Mouse (Mus musculus) megakaryocyte, adult 5-6 weeks (primary cell): Measurements from ENCODE around the gene Galnt18. TPM values are rescaled to one million over a fixed set of nuclear protein-coding genes. Genes with fewer than 3 reads are reported as not detected.
A peak's percentile ranks its signal among the peaks of the same experiment; 100 is the strongest.

Experiments
- ATAC-seq: 2 replicates; pipeline ENCODE4 v1.8.0; 2016; ENCODE audit warnings: mild to moderate bottlenecking, inconsistent platforms; ENCODE audit not compliant: poor library complexity, severe bottlenecking
- total RNA-seq, 2 experiments: library from RNA; stranded (forward) in 1 of 2; stranded (reverse) in 1 of 2; fragments of 153-499, 151-499 nt in 1 of 2; fragments of 221-1000, 200-1000 nt in 1 of 2; gene quantifications; 2 replicates each; pipeline versions ENCODE4 v1.2.3 to v1.2.4; 2015 to 2017

Gene Galnt18
- total RNA-seq (2015) (not detected in 2 replicates), total RNA-seq (2017) (not detected in 2 replicates)

DNA sequence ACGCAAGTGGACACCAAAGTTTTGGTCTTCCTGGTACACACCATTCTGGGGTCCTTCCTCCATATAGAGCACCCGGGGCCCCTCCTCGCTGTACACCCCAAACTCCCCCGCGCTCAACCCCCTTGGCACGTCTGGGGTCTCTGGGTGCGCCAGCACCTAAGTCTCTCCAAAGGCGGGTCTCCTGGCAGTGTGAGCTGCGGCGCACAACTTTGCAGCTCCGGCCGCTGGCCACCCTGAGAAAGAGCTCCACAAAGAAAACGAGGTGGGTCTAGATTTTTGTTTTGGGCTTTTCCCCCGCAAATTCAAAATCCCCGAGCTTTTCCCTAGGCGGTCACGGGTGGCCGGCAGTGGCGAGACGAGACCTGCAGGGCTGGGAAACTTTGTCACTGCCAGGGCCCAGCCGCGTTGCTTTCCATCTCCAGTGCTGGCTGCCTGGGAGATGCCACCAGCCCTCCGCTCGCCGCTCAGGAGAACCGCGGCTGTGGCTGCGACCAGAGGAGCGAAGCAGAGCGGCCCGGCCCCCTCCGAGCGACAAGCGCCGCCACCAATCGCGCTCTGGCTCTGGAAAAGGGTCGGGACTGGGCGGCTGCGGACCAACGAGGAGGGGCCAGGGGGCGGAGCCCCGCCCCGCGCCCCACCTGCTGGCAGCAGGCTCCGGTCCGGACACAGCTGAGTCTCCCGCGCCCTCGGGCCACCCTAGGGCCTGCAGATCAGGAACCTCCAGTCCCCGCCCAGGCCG lies at the start of gene Galnt18:
Gene Galnt18 (minus strand): TSS at position 474 of the 739 bp plus-strand sequence.
- ATAC-seq, result 0 out of 2 replicates have a peak, but pooled peaks have one; percentile 15

DNA sequence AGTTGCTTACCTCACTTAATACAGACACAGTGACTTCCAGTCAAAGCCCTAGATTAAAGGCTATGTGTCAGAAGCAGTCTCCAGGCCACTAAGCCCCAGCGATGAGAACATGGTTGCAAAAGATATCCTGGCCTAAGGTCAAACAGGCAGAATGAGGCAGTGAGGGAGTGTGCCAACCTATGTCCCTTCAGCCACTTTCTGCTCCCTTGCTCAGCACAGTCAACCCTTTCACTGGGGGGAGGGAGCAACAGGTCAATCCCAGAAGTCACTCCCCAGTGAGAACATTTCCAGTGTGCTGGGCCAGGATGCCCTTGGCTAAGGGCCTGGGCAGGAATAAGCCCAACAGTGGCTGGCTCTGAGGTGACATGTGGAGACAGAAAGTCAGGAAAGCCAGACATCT lies 47.6 kb upstream of the Galnt18 start:
- ATAC-seq, result no peak

GRCm38 (mm10) chr7:111813093-111813492 lies 33.3 kb upstream of the Galnt18 start:
- no peak for ATAC-seq

DNA sequence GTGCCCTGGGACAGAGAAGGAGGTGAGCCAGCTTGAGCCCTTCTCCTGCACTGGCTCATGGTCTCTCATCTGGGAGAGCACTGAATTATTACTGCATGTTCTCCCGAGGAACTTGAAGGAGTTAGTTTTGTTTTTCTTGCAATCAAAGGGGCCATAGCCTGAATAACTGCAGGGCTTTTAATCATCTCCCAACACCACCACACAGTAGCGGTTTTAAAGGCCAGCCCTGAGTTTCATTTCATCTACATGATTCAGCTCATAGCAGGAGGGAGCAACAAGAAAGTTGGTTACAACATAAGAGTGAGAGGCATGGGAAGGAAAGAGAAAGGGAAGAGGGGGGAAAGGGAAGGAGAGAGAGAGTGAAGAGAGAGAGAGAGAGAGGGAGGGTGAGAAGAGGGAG lies 31.3 kb upstream of the Galnt18 start:
- no peak for ATAC-seq

DNA sequence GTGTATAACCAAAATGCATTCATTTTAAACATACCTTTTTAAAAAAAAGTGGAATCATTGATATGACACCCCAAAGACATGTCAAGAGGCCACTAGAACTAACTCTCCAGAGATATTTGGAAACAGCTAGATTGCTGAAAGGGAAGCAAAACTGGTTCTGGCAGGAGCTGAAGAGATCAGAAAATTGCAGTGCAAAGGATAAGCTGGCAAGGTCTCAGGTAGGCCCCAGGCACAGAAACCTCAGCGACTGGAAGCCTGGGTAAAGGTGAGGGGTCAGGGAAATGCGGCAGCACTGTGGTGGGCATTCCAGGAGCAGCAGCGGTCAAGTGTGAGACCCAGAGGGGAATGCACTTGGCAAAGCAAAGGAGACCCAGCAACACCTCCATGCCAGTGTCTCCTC lies 30.0 kb upstream of the Galnt18 start:
- ATAC-seq, result no peak

DNA sequence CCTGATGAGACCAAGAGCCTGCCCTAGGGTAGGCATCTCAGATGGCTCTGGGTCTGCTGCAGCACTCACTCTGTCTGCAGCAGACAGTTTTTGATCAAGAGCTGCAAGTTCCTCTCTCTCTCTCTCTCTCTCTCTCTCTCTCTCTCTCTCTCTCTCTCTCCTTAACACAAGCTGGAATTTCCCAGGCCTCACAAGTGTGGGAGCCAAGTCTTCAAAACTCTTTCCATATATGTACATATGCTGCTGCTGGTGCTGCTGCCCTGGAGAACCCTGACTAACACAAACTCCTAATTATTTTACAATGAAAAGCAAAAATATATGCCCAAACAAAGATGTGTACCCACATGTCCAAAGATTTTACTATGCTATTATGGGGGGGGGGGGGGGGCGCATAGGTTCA lies 26.3 kb upstream of the Galnt18 start:
- ATAC-seq, result no peak

DNA sequence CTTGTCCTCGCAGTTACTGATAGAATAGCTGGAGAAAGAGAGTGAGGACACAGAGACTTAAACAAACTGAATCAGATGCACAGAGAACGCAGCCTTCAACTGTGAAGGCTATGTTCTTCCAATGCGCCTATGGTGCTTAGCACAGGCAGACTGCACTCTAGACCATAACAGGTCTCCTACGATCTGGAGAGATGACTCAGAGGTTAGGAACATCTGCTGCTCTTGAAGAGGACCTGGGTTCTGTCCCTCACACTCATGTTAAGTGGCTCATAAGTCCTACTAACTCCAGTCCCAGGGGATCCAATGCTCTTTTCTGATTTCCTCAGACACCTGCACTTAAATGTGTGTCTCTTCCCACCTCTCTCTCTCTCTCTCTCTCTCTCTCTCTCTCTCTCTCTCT lies 24.9 kb upstream of the Galnt18 start:
- no peak for ATAC-seq

DNA sequence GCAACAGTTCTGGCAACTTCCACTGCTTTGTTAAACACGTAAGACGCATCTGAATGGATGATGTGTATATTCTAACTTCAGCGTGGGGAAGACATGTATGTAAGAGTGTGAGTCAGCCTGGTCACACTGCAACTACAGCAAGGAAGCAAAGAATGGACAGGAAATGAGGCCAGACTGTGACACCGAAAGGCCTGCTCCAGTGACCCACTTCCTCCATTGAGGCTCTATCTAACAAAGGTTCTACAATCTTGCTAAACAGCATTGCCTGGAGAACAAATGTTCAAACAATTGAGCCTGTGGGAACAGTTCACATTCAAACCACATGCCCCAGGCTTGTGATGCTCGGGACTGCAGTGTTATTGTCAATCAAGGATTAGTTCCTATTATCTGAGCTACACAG lies 21.0 kb upstream of the Galnt18 start:
- ATAC-seq, result no peak

- no peak for ATAC-seq
These were observed 20.3 kb upstream of the Galnt18 start for GRCm38 (mm10) chr7:111800120-111800519.

DNA sequence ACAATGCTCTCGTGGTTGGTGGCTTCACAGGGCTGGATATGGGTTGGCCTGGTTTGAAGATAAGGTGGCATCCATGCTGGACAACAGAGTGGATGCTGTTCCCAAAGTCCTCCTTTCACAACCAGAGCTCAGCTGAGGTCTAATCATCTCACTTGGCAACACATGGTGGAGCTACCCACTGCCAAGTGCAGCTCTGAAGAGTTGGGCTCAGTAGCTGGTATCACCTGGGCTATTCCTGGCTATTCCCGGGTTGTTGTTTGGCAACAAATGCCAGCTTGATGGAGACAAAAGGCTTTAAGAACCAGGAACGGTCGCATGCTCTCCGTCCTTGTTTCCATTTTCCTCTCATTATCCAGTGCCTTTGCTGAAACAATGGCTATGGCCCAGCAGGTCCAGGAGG lies 19.2 kb upstream of the Galnt18 start:
- no peak for ATAC-seq

DNA sequence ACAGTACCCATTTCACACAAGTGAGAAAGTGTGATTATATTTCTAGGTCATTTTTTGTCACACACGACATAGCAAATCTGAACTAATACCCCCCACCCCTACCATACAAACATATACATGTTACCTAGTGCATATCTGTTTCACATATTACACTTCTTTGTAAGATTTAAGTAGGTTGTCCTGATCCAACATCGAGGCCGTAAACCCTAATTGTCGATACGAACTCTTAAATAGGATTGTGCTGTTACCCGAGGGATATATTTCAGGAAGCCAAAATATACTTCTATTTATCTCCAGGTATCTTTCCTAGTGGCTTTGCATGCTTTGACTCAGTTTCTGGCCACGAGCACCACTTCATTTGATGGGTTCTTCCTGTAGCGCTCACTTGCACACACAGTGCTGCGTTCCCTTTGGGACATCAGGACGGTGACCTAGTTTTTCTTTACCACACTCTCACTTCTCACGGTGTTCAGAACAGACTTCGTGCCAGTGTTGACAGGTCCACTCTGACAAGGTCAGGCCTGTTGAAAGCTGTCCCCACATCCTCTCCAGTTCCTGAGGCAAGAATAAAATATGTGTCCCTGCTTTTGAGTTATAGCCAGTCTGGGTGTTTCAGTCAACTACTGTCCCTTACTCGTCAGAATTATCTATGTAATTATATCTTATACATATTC lies 17.7 kb upstream of the Galnt18 start:
- ATAC-seq, result no peak

- ATAC-seq, result no peak
These were observed 15.3 kb upstream of the Galnt18 start for GRCm38 (mm10) chr7:111795059-111795458.

- ATAC-seq, result no peak
These were observed 12.4 kb upstream of the Galnt18 start for GRCm38 (mm10) chr7:111792154-111792553.

- ATAC-seq, result no peak
These were observed 11.6 kb upstream of the Galnt18 start for GRCm38 (mm10) chr7:111791347-111791746.

- no peak for ATAC-seq
These were observed 8.1 kb upstream of the Galnt18 start for GRCm38 (mm10) chr7:111787921-111788320.

- no peak for ATAC-seq
These were observed 5.7 kb upstream of the Galnt18 start for GRCm38 (mm10) chr7:111785478-111785877.

GRCm38 (mm10) chr7:111782126-111782525 lies 2.3 kb upstream of the Galnt18 start:
- peak; percentile 60; the same call in 1 of the 2 replicates for ATAC-seq

- no peak for ATAC-seq
These were observed 1.5 kb upstream of the Galnt18 start for GRCm38 (mm10) chr7:111781316-111781715.

DNA sequence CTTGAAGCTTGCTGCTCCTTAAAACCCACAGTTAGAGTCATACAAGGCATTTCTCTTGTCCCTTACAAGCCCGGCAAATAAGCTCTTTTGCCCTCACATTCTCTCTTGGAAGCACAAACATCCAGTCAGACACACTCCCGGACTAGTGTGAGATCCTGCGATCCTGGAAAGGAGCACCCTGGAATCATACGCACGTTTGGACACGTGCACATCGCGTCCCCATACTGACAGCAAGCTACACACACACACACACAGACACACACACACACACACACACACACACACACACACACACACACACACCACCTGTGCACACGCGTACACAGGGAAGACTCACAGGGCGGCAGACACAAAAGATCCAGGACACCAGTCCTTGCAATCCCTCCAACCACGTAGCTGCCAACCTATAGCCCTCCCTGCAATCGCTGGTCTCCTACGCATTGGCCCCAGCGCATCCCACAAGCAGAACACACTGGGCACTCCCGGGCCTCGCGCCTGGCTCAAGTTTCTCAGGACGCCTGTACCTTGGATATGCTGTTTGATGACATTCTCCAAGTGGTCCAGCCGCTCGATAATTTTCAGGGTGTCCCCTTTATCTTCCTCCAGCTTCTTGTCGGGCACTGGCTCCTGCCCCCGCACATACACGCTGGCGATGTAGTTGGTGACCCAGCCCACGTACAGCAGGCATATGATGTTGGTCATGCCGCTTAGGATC lies 831 bp downstream of the Galnt18 start:
- no peak for ATAC-seq

GRCm38 (mm10) chr7:111778212-111778611 lies 1.6 kb downstream of the Galnt18 start:
- ATAC-seq, result no peak

DNA sequence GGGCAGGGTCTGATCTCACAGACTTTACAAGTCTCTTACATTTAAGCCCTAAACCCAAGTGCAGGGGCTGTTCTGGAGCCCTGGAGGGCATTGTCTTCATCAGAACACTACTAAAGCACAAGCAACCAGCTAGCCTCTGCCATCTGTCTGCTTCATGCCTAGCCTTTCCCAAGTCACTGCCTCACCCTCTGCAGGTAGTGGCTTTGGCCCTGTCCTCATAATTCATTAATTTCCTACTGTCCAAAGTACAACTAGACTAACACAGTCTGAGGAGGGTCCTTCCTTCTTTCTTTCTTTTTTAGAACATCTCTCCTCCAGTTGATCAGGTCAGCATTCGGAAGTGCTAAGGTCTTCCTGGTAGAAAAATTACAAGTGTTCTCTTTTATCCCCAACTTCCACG lies 2.6 kb downstream of the Galnt18 start:
- no peak for ATAC-seq

- no peak for ATAC-seq
These were observed 3.6 kb downstream of the Galnt18 start for GRCm38 (mm10) chr7:111776160-111776559.
